Mouse (Mus musculus): ENCODE data around the gene Bend5.

Gene Bend5

GRCm38 (mm10) chr4:111487233-111487843 lies 72.5 kb downstream of the Bend5 start:
- DNase-seq (ENCODE audit: low spot score): no peak

GRCm38 (mm10) chr4:111493750-111494404 lies 79.1 kb downstream of the Bend5 start:
- DNase-seq (ENCODE audit: low spot score): no peak

GRCm38 (mm10) chr4:111495949-111496348 lies 81.1 kb downstream of the Bend5 start:
- DNase-seq (ENCODE audit: low spot score): peak; percentile 31

GRCm38 (mm10) chr4:111498751-111499150 lies 83.9 kb downstream of the Bend5 start:
- DNase-seq (ENCODE audit: low spot score): no peak

- no peak for DNase-seq (ENCODE audit: low spot score)
Observed at GRCm38 (mm10) chr4:111501441-111501840, 86.6 kb downstream of the Bend5 start.

- DNase-seq (ENCODE audit: low spot score): no peak
Observed at GRCm38 (mm10) chr4:111502965-111503727, 88.3 kb downstream of the Bend5 start.

GRCm38 (mm10) chr4:111504952-111505351 lies 90.1 kb downstream of the Bend5 start:
- no peak for DNase-seq (ENCODE audit: low spot score)
